Mouse (Mus musculus) R1 (cell line): Measurements from ENCODE around the gene Krtap2-4.

Source experiments
- DNase-seq: peaks from one replicate; pipeline ENCODE4 v3.0.0-alpha.2; 2018; ENCODE audit warnings: low read depth, low spot score

The Krtap2-4 gene

GRCm38 (mm10) chr11:99583245-99583704, 31.4 kb downstream of the Krtap2-4 start, which contains the start of gene Krtap1-4:
TSS of gene Krtap1-4 (minus strand) at chr11:99583654.
- no peak for DNase-seq

GRCm38 (mm10) chr11:99581564-99581963, 33.1 kb downstream of the Krtap2-4 start:
- no peak for DNase-seq

- DNase-seq = no peak
Observed at GRCm38 (mm10) chr11:99581051-99581450, 33.6 kb downstream of the Krtap2-4 start.

- no peak for DNase-seq
Observed at GRCm38 (mm10) chr11:99580636-99581035, 34.0 kb downstream of the Krtap2-4 start, which contains the start of gene Krtap1-5. TSS of gene Krtap1-5 (minus strand) at chr11:99581016.

- DNase-seq = peak; percentile 71
Observed at GRCm38 (mm10) chr11:99574106-99574505, 40.5 kb downstream of the Krtap2-4 start.

- DNase-seq = no peak
Observed at GRCm38 (mm10) chr11:99573164-99573563, 41.5 kb downstream of the Krtap2-4 start.

- DNase-seq = no peak
Observed at GRCm38 (mm10) chr11:99566530-99566929, 48.1 kb downstream of the Krtap2-4 start, which contains the start of gene Krtap3-1. TSS of gene Krtap3-1 (minus strand) at chr11:99566630.
